Mouse (Mus musculus) right cerebral cortex, adult 2 months (tissue): ENCODE data around the gene Bcl9.
A peak's percentile ranks its signal among the peaks of the same experiment; 100 is the strongest.

Experiments
- DNase-seq, 2 experiments: peaks; one replicate each; pipeline ENCODE4 v3.0.0; 2021 to 2022; ENCODE audit warnings: low spot score in 2 of 2

Bcl9 gene

DNA sequence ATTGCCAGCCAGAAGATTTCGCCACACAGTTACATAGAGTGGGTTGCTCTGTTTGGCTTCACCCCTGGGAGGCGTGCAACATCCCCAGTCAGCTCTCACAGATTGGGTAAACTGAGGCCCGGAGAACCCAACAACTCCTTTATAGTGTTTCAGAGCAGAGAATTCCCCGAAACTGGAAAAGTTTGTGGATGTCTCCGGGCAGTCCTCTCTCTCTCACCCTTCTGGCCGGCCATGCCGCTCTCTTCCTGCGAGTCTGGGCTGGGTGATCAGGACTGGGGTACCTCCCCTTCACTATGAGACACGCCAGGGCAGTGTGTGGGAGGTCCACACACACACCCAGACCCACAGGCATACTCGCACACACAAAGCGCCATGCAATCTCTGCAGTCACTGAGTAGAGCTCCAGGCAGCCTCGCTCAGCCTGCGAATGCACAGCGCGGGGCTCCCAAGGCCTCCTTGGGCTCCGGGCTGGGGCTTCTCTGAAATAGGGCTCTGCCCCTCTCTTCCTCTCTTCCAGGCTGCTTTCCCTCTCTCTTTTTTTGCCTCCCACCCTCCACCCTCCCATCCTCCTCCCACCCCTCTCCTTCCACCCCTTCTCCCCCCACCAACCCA, 670 bp downstream of the Bcl9 start:
- peak; percentile 55 to 66 for DNase-seq

GRCm38 (mm10) chr3:97294334-97294733, 3.4 kb downstream of the Bcl9 start:
- DNase-seq: peak in 1 of 2 experiments; percentile 29

GRCm38 (mm10) chr3:97284878-97285277, 12.8 kb downstream of the Bcl9 start:
- DNase-seq: no peak

DNA sequence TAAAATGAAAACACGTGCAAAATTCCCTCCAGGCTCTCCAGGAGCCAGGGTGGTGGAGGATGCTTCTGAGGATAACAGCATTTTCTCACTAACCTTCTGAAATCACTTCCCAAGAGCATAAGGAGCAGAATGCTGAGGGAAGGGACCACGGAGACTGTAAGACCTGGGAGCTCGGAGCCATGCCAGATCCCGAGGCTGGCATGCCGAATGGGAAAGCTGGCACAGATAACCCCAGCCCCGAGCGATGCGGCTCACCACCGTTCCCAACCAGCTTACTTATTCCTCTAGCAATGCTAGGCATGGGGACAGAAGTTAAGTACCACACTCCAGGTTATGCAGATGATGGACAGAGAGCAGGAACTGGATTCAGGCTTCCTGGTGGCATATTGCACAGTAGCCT, 13.7 kb downstream of the Bcl9 start:
- no peak for DNase-seq

GRCm38 (mm10) chr3:97281426-97281825, 16.3 kb downstream of the Bcl9 start:
- peak in 1 of 2 experiments; percentile 17 for DNase-seq

DNA sequence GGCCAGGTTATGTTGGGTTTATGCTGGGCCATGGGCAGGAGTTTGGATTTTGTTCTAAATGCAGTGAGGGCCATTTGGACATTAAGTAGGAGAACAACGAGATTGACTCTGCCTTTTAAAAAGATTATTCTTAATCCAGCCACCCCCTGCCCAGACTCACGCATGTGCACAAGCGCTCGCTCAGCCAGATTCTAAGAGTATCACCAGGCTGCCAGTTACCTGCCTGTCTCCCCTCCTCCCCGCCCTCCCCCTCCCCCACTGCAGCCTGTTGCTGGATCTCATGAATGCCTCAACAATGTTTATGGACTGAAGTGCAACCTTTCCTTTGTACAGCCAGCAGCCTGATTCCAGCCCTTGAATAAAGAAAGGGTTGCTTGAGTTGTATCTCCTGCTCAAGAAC, 22.0 kb downstream of the Bcl9 start:
- DNase-seq: no peak

- DNase-seq: no peak
These were observed 23.0 kb downstream of the Bcl9 start for GRCm38 (mm10) chr3:97274516-97275230.

GRCm38 (mm10) chr3:97273876-97274275, 23.8 kb downstream of the Bcl9 start:
- no peak for DNase-seq

DNA sequence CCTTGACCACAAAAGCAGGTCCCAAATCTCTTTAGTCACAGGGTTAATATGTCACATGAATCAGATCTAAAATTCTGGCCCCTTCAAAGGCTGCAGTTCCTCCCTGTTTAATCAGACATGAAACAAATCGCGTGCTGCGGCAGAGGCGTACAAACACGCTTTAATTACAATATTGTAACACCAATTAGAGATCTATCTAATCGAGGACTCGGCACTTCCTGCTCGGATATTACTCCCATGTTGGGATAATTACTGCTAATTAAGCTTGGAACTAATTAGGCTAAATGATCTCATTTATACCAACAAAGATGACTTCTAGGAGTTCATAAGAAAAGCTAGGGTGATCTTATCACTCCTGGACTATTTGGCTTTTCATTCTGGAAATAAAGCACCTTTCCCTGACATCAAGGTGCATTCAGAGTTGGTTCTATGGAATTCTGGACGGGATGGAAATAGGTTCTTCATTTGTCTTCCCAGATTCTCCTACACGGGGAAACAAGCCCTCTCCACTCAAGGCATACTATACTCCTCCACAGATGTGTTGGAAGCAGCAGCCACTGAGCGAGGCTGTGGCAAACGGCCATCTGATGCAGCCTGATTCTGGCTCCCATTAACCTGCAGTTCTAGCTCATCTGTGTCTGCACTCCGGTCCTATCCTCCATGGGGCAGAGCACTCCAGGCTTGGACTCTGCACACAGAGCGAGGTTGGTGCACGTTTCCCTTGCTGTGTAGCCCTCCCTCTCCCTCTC, 31.9 kb downstream of the Bcl9 start:
- DNase-seq: no peak

GRCm38 (mm10) chr3:97262235-97262634, 35.5 kb downstream of the Bcl9 start:
- DNase-seq: no peak

GRCm38 (mm10) chr3:97255706-97256339, 41.9 kb downstream of the Bcl9 start:
- DNase-seq: no peak

GRCm38 (mm10) chr3:97254861-97255465, 42.8 kb downstream of the Bcl9 start:
- DNase-seq: no peak

GRCm38 (mm10) chr3:97253823-97254600, 43.7 kb downstream of the Bcl9 start:
- DNase-seq: no peak

DNA sequence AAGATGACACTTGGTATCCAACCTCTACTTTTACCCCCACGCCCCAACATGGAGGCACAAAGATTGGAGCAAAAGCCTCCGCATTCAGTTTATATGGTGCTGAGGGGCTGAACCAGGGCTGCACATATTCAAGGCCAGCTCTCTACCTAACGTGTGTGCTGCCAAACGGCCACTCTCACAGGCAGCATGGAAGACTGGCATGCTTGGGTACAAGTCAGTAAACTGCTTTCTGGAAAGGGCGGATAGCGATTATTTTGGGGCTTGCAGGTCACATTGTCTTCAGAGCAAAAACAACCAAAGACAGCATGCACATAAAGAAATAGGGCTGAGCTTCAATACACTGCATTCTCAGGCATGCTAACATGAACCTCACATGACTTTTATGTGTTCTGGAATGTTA, 44.8 kb downstream of the Bcl9 start:
- no peak for DNase-seq

DNA sequence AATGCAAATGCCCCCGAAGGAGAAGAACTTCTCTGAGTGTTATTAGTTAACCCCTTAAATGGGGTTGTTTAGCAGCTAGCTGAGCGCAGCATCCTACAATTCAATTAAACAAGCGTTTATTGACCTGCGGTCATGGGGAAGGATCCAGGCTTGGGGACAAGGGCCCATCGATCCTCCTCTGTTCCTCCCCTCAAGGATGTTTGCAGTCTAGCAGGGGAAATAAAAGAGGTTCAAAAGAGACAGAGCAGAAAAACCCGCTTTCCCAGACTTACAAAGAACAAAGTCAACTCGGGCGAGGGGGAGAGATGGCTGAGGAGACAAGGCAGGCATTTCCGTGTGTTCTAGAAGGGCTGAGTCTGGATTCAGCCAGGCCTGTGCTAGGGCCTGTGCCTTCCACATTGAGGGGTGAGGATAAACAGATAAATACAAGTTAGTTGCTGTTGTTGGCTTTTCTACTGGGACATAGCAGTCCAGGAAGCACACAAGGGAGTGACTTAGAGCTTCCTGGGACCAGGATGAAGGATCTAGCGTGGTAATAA, 55.0 kb downstream of the Bcl9 start:
- DNase-seq: no peak

DNA sequence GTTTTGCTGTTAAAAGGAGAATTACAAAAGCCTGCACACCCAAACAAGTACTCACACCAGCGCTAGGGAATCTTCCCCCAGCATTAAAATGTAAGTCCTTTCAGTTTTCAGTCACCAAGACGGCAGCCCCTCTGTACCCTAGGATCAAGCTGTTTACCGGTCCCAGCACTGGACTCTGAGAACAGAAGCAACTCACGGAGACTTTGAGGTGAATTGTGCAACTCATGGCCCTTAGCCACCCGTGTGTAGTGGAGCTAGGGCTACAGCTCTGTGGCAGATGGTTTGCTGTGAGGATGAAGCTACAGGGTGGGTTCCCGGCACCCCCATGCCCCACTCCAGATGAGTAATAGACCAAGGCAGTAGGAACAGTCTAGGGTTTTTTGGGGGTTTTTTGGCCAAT, 55.9 kb downstream of the Bcl9 start:
- no peak for DNase-seq

GRCm38 (mm10) chr3:97239793-97240192, 57.9 kb downstream of the Bcl9 start:
- no peak for DNase-seq

DNA sequence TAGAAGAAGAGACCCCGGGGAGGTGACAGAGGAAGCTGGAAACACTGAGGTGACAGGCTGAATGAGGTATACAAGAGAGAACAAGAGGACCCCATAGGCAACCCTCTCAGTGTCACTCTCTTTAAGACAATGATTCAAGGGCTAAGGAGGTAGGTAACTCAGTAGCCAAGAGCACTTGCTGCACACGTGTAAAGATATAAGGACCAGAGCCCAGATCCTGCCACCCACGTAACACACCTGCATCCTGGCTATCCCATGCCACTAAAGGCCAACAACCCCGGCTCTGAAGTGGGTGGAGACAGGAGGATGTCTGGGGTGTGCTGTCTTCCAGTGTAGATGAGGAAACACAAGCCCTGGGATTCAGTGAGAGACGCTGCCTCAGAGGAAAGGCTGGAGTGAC, 58.4 kb downstream of the Bcl9 start:
- no peak for DNase-seq

GRCm38 (mm10) chr3:97238521-97238920, 59.2 kb downstream of the Bcl9 start:
- no peak for DNase-seq

DNA sequence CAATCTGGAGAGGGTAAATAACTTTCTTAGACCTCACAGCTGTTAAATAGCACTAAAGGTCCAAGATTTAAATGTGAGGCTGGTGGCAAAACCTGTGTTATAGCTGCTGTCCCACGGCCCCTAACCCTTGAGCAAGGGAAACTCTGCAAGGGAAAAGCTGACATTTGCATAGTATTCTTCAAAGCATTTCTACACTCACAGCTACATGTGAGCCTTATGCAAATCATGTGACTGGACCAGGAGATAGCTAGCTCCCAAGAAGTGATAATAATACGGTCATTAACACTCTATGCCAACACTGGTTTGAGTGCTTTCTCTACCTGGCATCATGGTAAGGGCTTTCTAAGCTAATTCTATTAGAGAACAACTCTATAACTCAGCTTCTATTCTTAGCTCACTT, 60.3 kb downstream of the Bcl9 start:
- no peak for DNase-seq

DNA sequence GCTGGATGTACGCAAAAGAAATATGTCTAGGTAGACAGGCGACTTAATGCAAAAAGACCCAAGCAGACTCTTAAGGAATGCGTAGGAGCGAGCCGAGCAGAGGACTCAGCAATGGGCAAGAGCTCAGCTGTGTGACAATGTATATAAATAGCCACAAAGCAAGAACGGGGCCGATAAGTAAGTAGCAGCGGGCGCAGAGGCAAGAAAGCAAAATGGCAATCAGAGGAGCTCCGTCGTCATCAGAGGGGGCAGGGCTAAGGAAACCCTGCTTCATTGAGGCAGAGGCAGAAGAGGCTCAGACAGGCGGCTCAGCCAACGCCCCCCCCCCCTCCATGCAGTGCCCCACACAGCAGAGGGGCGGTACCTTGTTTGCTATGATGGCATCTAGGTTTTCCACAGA, 62.9 kb downstream of the Bcl9 start:
- DNase-seq: peak; percentile 61 to 66
